Mouse (Mus musculus) myocyte (in vitro differentiated cells): Measurements from ENCODE around the gene Lgr5. TPM values are rescaled to one million over a fixed set of nuclear protein-coding genes. Genes with fewer than 3 reads are reported as not detected.

Source experiments
- H3K27me3 ChIP-seq: one replicate; pipeline ENCODE4 v1.6.1; 2011; ENCODE audit not compliant: control insufficient read depth, insufficient read depth, insufficient read length
- H3K36me3 ChIP-seq: one replicate; pipeline ENCODE4 v1.6.1; 2011; ENCODE audit not compliant: control insufficient read depth, insufficient read depth
- H3K4me2 ChIP-seq: one replicate; pipeline ENCODE4 v1.6.1; 2011; ENCODE audit warnings: low read depth, control low read depth
- H3K4me3 ChIP-seq: one replicate; pipeline ENCODE4 v1.5.1; 2011; ENCODE audit warnings: mild to moderate bottlenecking, control low read depth, moderate library complexity
- H3K79me2 ChIP-seq: one replicate; pipeline ENCODE4 v1.6.1; 2011; ENCODE audit not compliant: control insufficient read depth, insufficient read depth
- H3ac ChIP-seq: one replicate; pipeline ENCODE4 v1.6.1; 2011; ENCODE audit not compliant: control insufficient read depth, insufficient read length
- CEBPB ChIP-seq: IDR thresholded peaks from 2 replicates; pipeline ENCODE4 v1.6.1; 2011; ENCODE audit warnings: mild to moderate bottlenecking, moderate library complexity; ENCODE audit not compliant: poor library complexity, insufficient read depth, severe bottlenecking
- E2F4 ChIP-seq: IDR thresholded peaks from one replicate; pipeline ENCODE4 v1.6.1; 2011; ENCODE audit warnings: mild to moderate bottlenecking, control low read depth, moderate library complexity; ENCODE audit not compliant: insufficient read depth
- MAX ChIP-seq: IDR thresholded peaks from one replicate; pipeline ENCODE4 v1.6.1; 2011; ENCODE audit warnings: low read depth, mild to moderate bottlenecking, control low read depth
- MYOD1 ChIP-seq, 3 experiments: IDR thresholded peaks; one replicate each; pipeline ENCODE4 v1.6.1; 2011; ENCODE audit warnings: control low read depth in 2 of 3, low read depth in 2 of 3, mild to moderate bottlenecking in 2 of 3, moderate library complexity in 1 of 3; ENCODE audit not compliant: insufficient read length in 2 of 3, control insufficient read depth in 1 of 3
- MYOG ChIP-seq, 3 experiments: IDR thresholded peaks; one replicate each; pipeline ENCODE4 v1.6.1; 2011; ENCODE audit warnings: control low read depth in 2 of 3, low read depth in 2 of 3, mild to moderate bottlenecking in 2 of 3; ENCODE audit not compliant: insufficient read length in 2 of 3, control insufficient read depth in 1 of 3, insufficient read depth in 1 of 3
- POLR2A ChIP-seq: IDR thresholded peaks from one replicate; pipeline ENCODE4 v1.6.1; 2011; ENCODE audit warnings: low read depth, mild to moderate bottlenecking, control low read depth, moderate library complexity; ENCODE audit not compliant: insufficient read length
- POLR2AphosphoS2 ChIP-seq: IDR thresholded peaks from one replicate; pipeline ENCODE4 v1.6.1; 2011; ENCODE audit warnings: low read depth, control low read depth; ENCODE audit not compliant: insufficient read length
- REST ChIP-seq: IDR thresholded peaks from one replicate; pipeline ENCODE4 v1.6.1; 2011; ENCODE audit warnings: mild to moderate bottlenecking, control low read depth, moderate library complexity; ENCODE audit not compliant: insufficient read depth, insufficient read length
- SRF ChIP-seq: IDR thresholded peaks from one replicate; pipeline ENCODE4 v1.6.1; 2011; ENCODE audit warnings: low read depth; ENCODE audit not compliant: control insufficient read depth, insufficient read length
- TCF12 ChIP-seq: IDR thresholded peaks from one replicate; pipeline ENCODE4 v1.6.1; 2011; ENCODE audit warnings: mild to moderate bottlenecking, control low read depth; ENCODE audit not compliant: poor library complexity, insufficient read depth, severe bottlenecking
- TCF3 ChIP-seq: IDR thresholded peaks from one replicate; pipeline ENCODE4 v1.6.1; 2011; ENCODE audit warnings: low read depth, control low read depth; ENCODE audit not compliant: insufficient read length
- USF1 ChIP-seq: IDR thresholded peaks from one replicate; pipeline ENCODE4 v1.6.1; 2011; ENCODE audit warnings: low read depth, mild to moderate bottlenecking, control low read depth, moderate library complexity
- polyA plus RNA-seq: library from polyadenylated mRNA; unstranded; fragments of >200 nt; fragmentation: generic; extraction: Trizol; gene quantifications from one replicate; pipeline ENCODE4 v1.2.1, GENCODE M21; 2012; ENCODE audit warnings: missing spikeins

Gene Lgr5
- polyA plus RNA-seq, 1 experiment = 0.07 TPM

- Histone ChIP-seq H3K27me3 (no peaks in the 10 kb centered on the region), H3K4me3 (no peak overlapping the region), H3ac (no peak overlapping the region), H3K4me2 (no peak overlapping the region), H3K79me2 (no peaks in the 10 kb centered on the region), H3K36me3 (no peaks in the 10 kb centered on the region)
- no peak for TF ChIP-seq SRF
- no peak for TF ChIP-seq CEBPB
Observed at GRCm38 (mm10) chr10:115473213-115473961, 114.2 kb downstream of the Lgr5 start.

DNA sequence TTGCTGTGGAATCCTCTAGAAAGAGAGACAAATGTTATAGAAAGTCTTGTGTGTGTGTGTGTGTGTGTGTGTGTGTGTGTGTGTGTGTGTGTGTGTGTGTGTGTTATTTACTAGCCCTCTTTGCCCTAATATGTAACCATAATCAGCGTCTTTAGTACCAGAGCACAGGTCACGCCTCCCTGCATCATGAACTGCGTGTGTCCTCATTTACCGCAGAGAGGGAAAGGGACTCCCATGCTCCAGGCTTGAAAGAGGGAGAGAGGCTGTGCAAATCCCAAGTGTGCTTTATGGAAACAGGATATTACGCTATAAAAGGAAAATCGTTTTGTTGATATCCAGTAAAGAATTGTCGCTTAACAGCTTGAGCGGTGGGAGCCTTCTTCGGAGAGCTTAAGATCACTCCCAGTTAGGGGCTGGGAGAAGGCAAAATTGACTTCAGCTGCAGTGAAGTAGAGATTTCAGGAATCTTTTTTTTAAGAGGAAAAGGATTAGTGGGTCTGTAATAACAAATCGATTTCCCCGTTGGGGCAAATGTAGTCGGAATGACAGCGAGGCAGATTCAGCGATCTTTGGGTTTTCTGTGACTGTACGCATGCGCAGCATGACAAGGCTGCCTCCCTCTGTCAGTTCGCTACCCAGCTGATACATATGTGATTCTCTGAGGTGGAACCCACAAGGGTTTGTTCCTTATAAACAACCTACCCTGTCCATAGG, 116.8 kb downstream of the Lgr5 start:
- TF ChIP-seq SRF = no peak
- no peak for TF ChIP-seq TCF12
- no peak for TF ChIP-seq CEBPB
- no peak for TF ChIP-seq REST
- no peak for TF ChIP-seq TCF3
- TF ChIP-seq POLR2A = no peak
- TF ChIP-seq MAX = no peak
- no peak for TF ChIP-seq MYOG (IDR thresholded peaks at IDR 0.05; ENCODE audit: control insufficient read depth in 1 of 3, insufficient read depth in 1 of 3, insufficient read length in 2 of 3, low read depth in 2 of 3)
- no peak for TF ChIP-seq E2F4
- Histone ChIP-seq H3ac (no peak overlapping the region), H3K27me3 (no peaks in the 10 kb centered on the region), H3K36me3 (no peaks in the 10 kb centered on the region), H3K4me2 (no peak overlapping the region), H3K79me2 (no peaks in the 10 kb centered on the region), H3K4me3 (no peak overlapping the region)

DNA sequence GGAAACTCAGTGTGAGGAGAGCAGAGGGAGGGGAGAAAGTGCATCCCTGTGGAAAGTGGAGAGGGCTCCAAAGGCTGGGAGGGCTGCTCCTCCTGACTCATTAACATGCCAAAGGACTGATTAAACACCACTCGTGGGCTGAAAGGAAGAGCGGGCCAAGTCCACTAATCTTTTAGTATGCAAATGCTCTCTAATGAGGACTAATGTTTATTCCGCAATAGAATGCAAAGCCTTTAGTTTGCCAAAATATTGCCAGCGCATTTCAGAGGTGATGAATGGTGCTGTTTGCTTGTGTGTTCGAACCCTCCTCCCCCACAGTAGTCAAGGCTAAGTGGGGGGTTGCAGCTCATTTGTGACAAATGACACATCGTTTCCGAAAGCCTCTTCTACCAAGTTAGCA, 118.5 kb downstream of the Lgr5 start:
- H3K4me2 ChIP-seq = no peak overlapping the region
- H3ac ChIP-seq = no peak overlapping the region
- no peak overlapping the region for H3K4me3 ChIP-seq
- TF ChIP-seq POLR2AphosphoS2 (no peak), MAX (no peak), E2F4 (no peak), USF1 (no peak), REST (no peak), TCF3 (no peak), MYOG (IDR thresholded peaks at IDR 0.05; ENCODE audit: control insufficient read depth in 1 of 3, insufficient read depth in 1 of 3, insufficient read length in 2 of 3, low read depth in 2 of 3) (no peak), SRF (no peak), CEBPB (no peak), TCF12 (no peak), MYOD1 (IDR thresholded peaks at IDR 0.05; ENCODE audit: control insufficient read depth in 1 of 3, insufficient read length in 2 of 3, low read depth in 2 of 3) (no peak), POLR2A (no peak)
- no peaks in the 10 kb centered on the region for H3K36me3 ChIP-seq
- no peaks in the 10 kb centered on the region for H3K79me2 ChIP-seq
- peaks cover 6% of the 10 kb centered on the region for H3K27me3 ChIP-seq

GRCm38 (mm10) chr10:115468632-115469031, 118.9 kb downstream of the Lgr5 start:
- H3K4me3 ChIP-seq = no peak overlapping the region
- H3ac ChIP-seq = no peak overlapping the region
- TF ChIP-seq SRF (no peak), MYOG (IDR thresholded peaks at IDR 0.05; ENCODE audit: control insufficient read depth in 1 of 3, insufficient read depth in 1 of 3, insufficient read length in 2 of 3, low read depth in 2 of 3) (no peak)
- peaks cover 6% of the 10 kb centered on the region for H3K27me3 ChIP-seq
- H3K79me2 ChIP-seq = no peaks in the 10 kb centered on the region
- H3K36me3 ChIP-seq = no peaks in the 10 kb centered on the region
- no peak overlapping the region for H3K4me2 ChIP-seq

DNA sequence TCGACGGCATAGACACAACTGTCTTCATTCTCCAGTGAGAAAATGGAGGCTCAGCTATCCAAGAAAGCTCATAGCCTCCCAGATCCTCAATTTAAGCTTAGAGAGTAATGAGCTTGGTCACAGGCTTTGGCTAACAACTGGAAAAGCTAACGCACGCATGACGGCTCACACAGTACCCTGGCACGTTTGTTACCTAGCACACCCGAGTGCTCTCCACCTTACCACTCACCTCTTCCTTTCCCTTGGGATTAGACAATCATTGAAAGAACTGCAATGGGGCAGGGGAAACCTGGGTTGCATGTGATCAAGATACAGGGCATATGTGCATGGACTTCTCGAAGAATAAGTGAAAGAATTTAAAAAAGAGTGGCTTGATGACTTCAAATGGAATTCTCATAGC, 119.6 kb downstream of the Lgr5 start:
- H3ac ChIP-seq = no peak overlapping the region
- TF ChIP-seq MYOD1 (IDR thresholded peaks at IDR 0.05; ENCODE audit: control insufficient read depth in 1 of 3, insufficient read length in 2 of 3, low read depth in 2 of 3) = no peak
- no peak for TF ChIP-seq CEBPB
- no peak for TF ChIP-seq TCF12
- TF ChIP-seq POLR2AphosphoS2 = no peak
- TF ChIP-seq TCF3 = no peak
- TF ChIP-seq MYOG (IDR thresholded peaks at IDR 0.05; ENCODE audit: control insufficient read depth in 1 of 3, insufficient read depth in 1 of 3, insufficient read length in 2 of 3, low read depth in 2 of 3) = no peak
- TF ChIP-seq USF1 = no peak
- H3K79me2 ChIP-seq = no peaks in the 10 kb centered on the region
- no peaks in the 10 kb centered on the region for H3K36me3 ChIP-seq
- H3K27me3 ChIP-seq = peaks cover 6% of the 10 kb centered on the region
- H3K4me3 ChIP-seq = no peak overlapping the region
- H3K4me2 ChIP-seq = no peak overlapping the region
